Mouse (Mus musculus): ENCODE results near the gene Nckap5.

The Nckap5 gene

GRCm38 (mm10) chr1:125910211-125910870, 920.3 kb downstream of the Nckap5 start:
- in situ Hi-C loops (cut with MboI, MseI), result no loop called here

- in situ Hi-C loops (cut with MboI, MseI), result no loop called here
These were observed 937.4 kb downstream of the Nckap5 start for GRCm38 (mm10) chr1:125893158-125893557.

DNA sequence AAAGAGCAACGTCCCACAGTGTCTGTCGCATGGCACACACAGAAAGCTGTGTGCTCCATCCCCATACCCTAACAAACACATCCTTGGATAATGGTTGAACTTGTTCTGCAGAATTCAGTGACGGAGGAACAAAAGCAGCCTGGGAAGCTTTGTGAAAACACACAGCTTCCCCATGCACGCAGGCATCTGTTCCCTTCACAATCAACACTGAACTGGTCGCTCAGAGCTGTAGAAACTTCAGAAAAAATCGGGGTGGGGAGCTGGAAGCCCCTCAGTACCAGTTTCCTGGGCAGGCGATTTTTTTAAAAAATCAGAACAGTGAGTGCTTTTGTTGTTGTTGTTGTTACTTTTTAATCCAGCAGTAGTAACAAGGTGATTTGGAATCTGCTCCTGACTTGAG, 960.5 kb downstream of the Nckap5 start:
- in situ Hi-C loops (cut with MboI, MseI), result no loop called here
